Mouse (Mus musculus) cerebellum, adult 2 months (tissue): Measurements from ENCODE around the gene Exoc2. TPM values are rescaled to one million over a fixed set of nuclear protein-coding genes. Genes with fewer than 3 reads are reported as not detected.

Experiments
- DNase-seq, 2 experiments: peaks; one replicate each; pipeline ENCODE4 v3.0.0; 2021
- H3K27ac ChIP-seq: fragments of 200-500 bp; 2 replicates; pipeline ENCODE4 v1.5.1; 2012; ENCODE audit warnings: low read length, control low read depth, inconsistent platforms; ENCODE audit not compliant: insufficient read depth
- H3K27me3 ChIP-seq: fragments of 200-500 bp; 2 replicates; pipeline ENCODE4 v1.6.1; 2012; ENCODE audit warnings: inconsistent platforms, mild to moderate bottlenecking, low read length, moderate library complexity; ENCODE audit not compliant: control insufficient read depth, insufficient read depth
- H3K4me1 ChIP-seq: fragments of 200-500 bp; 2 replicates; pipeline ENCODE4 v1.6.1; 2011; ENCODE audit warnings: low read length; ENCODE audit not compliant: control insufficient read depth, insufficient read depth
- H3K4me3 ChIP-seq: fragments of 200-500 bp; replicated peaks from 2 replicates; pipeline ENCODE3; 2011; ENCODE audit warnings: mild to moderate bottlenecking, low read depth, low read length, control low read depth; ENCODE audit not compliant: insufficient read depth
- CTCF ChIP-seq: fragments of 200-500 bp; IDR thresholded peaks from 2 replicates; pipeline ENCODE4 v1.5.1; 2011; ENCODE audit warnings: low read depth, mild to moderate bottlenecking, control low read depth, low read length, moderate library complexity, borderline replicate concordance; ENCODE audit not compliant: insufficient read depth
- POLR2A ChIP-seq: fragments of 200-500 bp; IDR thresholded peaks from 2 replicates; pipeline ENCODE4 v1.6.1; 2011; ENCODE audit warnings: low read length, control low read depth, borderline replicate concordance; ENCODE audit not compliant: insufficient read depth
- WGBS: fragments of 180-500 bp; shearing (Covaris S2); methylation state at CpG from one replicate; pipeline ENCODE4 v1.1.7; 2018; 5-methylcytosine and 5-hydroxymethylcytosine counted together
- polyA plus RNA-seq: library from polyadenylated mRNA; depleted of rRNA; stranded (reverse); fragments of >200 nt; gene quantifications from 2 replicates; pipeline ENCODE4 v1.2.3, GENCODE M21; 2012

Exoc2 gene
- polyA plus RNA-seq, 1 experiment: 26.3 TPM

DNA sequence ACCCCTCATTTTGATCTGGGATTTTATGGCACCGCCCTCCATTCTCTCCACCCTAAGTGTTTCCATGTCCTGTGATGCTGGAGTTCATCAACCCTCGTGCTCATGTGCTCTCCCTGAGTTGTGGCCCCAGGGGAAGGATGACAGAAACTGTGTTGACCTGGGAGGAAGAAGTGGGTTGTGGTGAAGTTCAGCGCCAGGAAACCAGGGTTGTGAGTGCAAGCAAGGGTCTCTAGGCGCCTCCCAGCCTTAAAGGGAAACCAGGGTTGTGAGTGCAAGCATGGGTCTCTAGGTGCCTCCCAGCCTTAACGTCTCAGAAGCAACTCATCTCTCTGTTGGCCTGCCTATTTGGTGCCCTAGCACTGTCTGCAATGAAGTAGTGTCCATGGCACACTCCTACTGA, 160.4 kb downstream of the Exoc2 start:
- no peak overlapping the region for H3K27ac ChIP-seq
- no peaks in the 10 kb centered on the region for H3K27me3 ChIP-seq
- DNase-seq: no peak
- WGBS: 91% methylated on average over 5 of the region's 5 CpGs
- H3K4me1 ChIP-seq: no peaks in the 10 kb centered on the region
- TF ChIP-seq POLR2A (no peak), CTCF (no peak)
- no peak overlapping the region for H3K4me3 ChIP-seq

- H3K27ac ChIP-seq: no peak overlapping the region
- 34% methylated on average over 7 of the region's 7 CpGs for WGBS
Observed at GRCm38 (mm10) chr13:30809240-30809639, 164.7 kb downstream of the Exoc2 start.

DNA sequence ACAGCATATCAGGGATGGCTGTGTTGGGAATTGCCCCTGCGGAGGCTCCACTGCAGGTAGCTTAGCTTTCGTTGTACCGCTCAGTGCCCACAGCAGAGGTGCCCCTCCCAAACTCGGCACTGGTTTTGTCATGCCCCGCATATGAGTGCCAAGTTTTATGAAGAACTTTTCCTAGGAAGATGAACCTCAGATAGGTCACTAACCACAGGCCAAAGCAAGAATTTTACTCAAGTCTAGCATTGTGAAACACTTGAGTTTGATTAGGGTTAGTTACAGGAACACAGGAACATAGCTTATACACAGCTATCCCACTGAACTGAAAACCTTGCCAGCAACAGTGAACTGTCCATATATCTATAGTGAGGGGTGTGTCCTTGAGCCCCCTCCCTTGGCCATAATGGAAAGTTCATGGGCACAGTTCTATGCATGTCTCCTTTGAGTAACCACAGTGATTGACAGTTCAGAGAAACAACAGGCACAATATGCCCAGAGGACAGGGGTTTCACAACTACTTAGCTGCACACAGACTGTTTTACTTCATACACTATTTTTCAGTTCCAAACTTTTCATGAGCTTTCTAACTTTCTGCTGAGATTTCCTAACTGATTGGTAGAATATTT, 171.4 kb downstream of the Exoc2 start:
- H3K4me1 ChIP-seq: no peaks in the 10 kb centered on the region
- WGBS: 70% methylated on average over 5 of the region's 5 CpGs
- TF ChIP-seq POLR2A (no peak), CTCF (no peak)
- no peak overlapping the region for H3K27ac ChIP-seq
- no peaks in the 10 kb centered on the region for H3K27me3 ChIP-seq
- no peak for DNase-seq
- H3K4me3 ChIP-seq: no peak overlapping the region

More at GRCm38 (mm10) chr13:30809240-30809639, 164.7 kb downstream of the Exoc2 start:
- no peak for DNase-seq
- no peak overlapping the region for H3K4me3 ChIP-seq
- no peaks in the 10 kb centered on the region for H3K4me1 ChIP-seq
- TF ChIP-seq CTCF (no peak), POLR2A (no peak)
- no peaks in the 10 kb centered on the region for H3K27me3 ChIP-seq

GRCm38 (mm10) chr13:30801886-30802285, 172.0 kb downstream of the Exoc2 start:
- Histone ChIP-seq H3K27me3 (no peaks in the 10 kb centered on the region), H3K27ac (no peak overlapping the region), H3K4me3 (no peak overlapping the region), H3K4me1 (no peaks in the 10 kb centered on the region)
- DNase-seq: no peak
- TF ChIP-seq POLR2A (no peak), CTCF (no peak)
- WGBS: 84% methylated on average over 4 of the region's 4 CpGs

DNA sequence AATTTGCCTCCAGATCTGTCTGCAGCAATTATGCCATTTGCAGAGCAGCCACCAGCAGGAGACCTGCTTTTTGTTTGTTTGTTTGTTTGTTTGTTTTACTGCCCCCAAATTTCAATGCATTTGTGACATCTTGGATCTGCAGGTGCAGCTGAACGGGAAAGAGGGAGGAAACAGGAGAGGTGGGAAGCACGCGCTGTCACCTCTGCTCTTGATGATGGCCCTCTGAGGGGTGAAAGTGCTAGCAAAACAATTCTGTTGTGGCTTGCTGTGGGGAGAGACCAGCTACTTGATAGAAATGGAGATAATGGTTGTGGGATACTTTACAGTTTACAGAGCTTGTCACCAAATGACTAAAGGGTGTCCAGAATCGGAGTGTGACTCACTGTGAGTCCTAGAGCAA, 177.9 kb downstream of the Exoc2 start:
- Histone ChIP-seq H3K27ac (no peak overlapping the region), H3K4me1 (no peaks in the 10 kb centered on the region), H3K4me3 (no peak overlapping the region), H3K27me3 (no peaks in the 10 kb centered on the region)
- 93% methylated on average over 4 of the region's 4 CpGs for WGBS
- DNase-seq: no peak
- TF ChIP-seq CTCF (no peak), POLR2A (no peak)

DNA sequence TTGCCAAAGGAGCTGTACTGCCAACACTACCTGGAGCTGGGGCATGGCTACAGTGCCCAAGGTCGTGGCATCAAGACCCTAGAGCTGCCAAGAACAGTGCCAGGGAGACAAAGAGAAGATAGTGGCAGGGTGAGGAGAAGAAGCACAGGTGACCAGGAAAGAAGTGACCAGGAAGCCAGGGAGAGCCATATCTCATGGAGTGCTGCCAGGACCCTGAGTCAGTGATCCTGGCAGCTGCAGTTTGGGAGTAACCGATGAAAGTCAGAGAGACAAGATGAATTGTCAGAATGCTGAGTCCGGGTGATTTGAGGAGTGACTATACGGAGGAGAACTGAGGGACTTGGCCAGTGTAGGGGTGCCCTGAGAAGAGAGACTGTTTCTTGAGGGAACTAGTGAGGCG, 180.3 kb downstream of the Exoc2 start:
- 42% methylated on average over 5 of the region's 5 CpGs for WGBS
- TF ChIP-seq CTCF (no peak), POLR2A (no peak)
- DNase-seq: no peak
- Histone ChIP-seq H3K27me3 (no peaks in the 10 kb centered on the region), H3K4me3 (no peak overlapping the region), H3K27ac (no peak overlapping the region), H3K4me1 (no peaks in the 10 kb centered on the region)

- Histone ChIP-seq H3K27ac (no peak overlapping the region), H3K4me3 (no peak overlapping the region), H3K27me3 (no peaks in the 10 kb centered on the region), H3K4me1 (no peaks in the 10 kb centered on the region)
- WGBS: 64% methylated on average over 4 of the region's 4 CpGs
- DNase-seq: no peak
- TF ChIP-seq CTCF (no peak), POLR2A (no peak)
Observed at GRCm38 (mm10) chr13:30793196-30793595, 180.7 kb downstream of the Exoc2 start.

GRCm38 (mm10) chr13:30792741-30793140, 181.2 kb downstream of the Exoc2 start:
- 38% methylated on average over 3 of the region's 3 CpGs for WGBS
- TF ChIP-seq CTCF: no peak
- no peak for TF ChIP-seq POLR2A
- Histone ChIP-seq H3K27ac (no peak overlapping the region), H3K4me1 (no peaks in the 10 kb centered on the region), H3K4me3 (no peak overlapping the region), H3K27me3 (no peaks in the 10 kb centered on the region)
- no peak for DNase-seq

GRCm38 (mm10) chr13:30792308-30792707, 181.6 kb downstream of the Exoc2 start:
- DNase-seq: no peak
- Histone ChIP-seq H3K4me1 (no peaks in the 10 kb centered on the region), H3K27ac (no peak overlapping the region), H3K4me3 (no peak overlapping the region), H3K27me3 (no peaks in the 10 kb centered on the region)
- 78% methylated on average over 9 of the region's 9 CpGs for WGBS
- TF ChIP-seq POLR2A (no peak), CTCF (no peak)
